Mouse (Mus musculus): Measurements from ENCODE around the gene Aurkb. TPM values are rescaled to one million over a fixed set of nuclear protein-coding genes. Genes with fewer than 3 reads are reported as not detected.
A peak's percentile ranks its signal among the peaks of the same experiment; 100 is the strongest.
"Not testable (repeated sequence)": the region's sequence is repeated elsewhere in the genome, so short reads cannot be mapped to it uniquely, and the experiment has no call there.

Gene Aurkb
- total RNA-seq (2014; rRNA removed) (8.5 and 12.5 TPM in 2 replicates), polyA plus RNA-seq (2015; fragmentation: Nextera tagmentation; extraction: Ambion mirVana) (11.5 and 13.9 TPM in 2 replicates)

GRCm38 (mm10) chr11:69045531-69046394, at the start of gene Aurkb:
TSS of gene Aurkb (plus strand) at chr11:69045647.
- H3K4me2 ChIP-seq (ENCODE audit: low read depth): peak within 1 kb of the TSS; percentile 100
- no peaks in the 10 kb centered on the region for H3K27me3 ChIP-seq (ENCODE audit: insufficient read depth, low read length)
- H3K27ac ChIP-seq (ENCODE audit: low read depth, low read length): peak within 1 kb of the TSS; percentile 45; the same call in 1 of the 2 replicates
- DNase-seq (peak; percentile 92), ATAC-seq (peak; percentile 85)
- peaks cover 9% of the 10 kb centered on the region; the same call in 1 of the 2 replicates for H3K4me1 ChIP-seq (ENCODE audit: insufficient read depth)
- H3K9ac ChIP-seq: peak within 1 kb of the TSS; percentile 39
- no peaks in the 10 kb centered on the region for H3K36me3 ChIP-seq (ENCODE audit: insufficient read depth)
- no peaks in the 10 kb centered on the region for H3K9me3 ChIP-seq (ENCODE audit: low read length)
- TF ChIP-seq CTCF (IDR thresholded peaks at IDR 0.05; ENCODE audit: low read depth): no peak
- 4% methylated on average over 53 of the region's 54 CpGs for WGBS
- peak within 1 kb of the TSS; percentile 59 for H3K4me3 ChIP-seq (ENCODE audit: low read depth, low read length)

- H3K27me3 ChIP-seq (ENCODE audit: insufficient read depth, low read length): no peaks in the 10 kb centered on the region
- 96% methylated on average over 4 of the region's 4 CpGs for WGBS
- H3K4me1 ChIP-seq (ENCODE audit: insufficient read depth): no peaks in the 10 kb centered on the region
- no peak for TF ChIP-seq CTCF (IDR thresholded peaks at IDR 0.05; ENCODE audit: low read depth)
- H3K27ac ChIP-seq (ENCODE audit: low read depth, low read length): no peak overlapping the region
- no peaks in the 10 kb centered on the region for H3K9me3 ChIP-seq (ENCODE audit: low read length)
- H3K4me2 ChIP-seq (ENCODE audit: low read depth): no peak overlapping the region
- ATAC-seq (no peak), DNase-seq (no peak)
- H3K4me3 ChIP-seq (ENCODE audit: low read depth, low read length): no peak overlapping the region
- no peak overlapping the region for H3K9ac ChIP-seq
- H3K36me3 ChIP-seq (ENCODE audit: insufficient read depth): peaks cover 92% of the 10 kb centered on the region
Observed at GRCm38 (mm10) chr11:68997080-68997479, 48.4 kb upstream of the Aurkb start.

GRCm38 (mm10) chr11:69002782-69003181, 42.7 kb upstream of the Aurkb start:
- WGBS: 95% methylated on average over 4 of the region's 4 CpGs
- not testable (repeated sequence) for H3K27ac ChIP-seq (ENCODE audit: low read depth, low read length); ATAC-seq; DNase-seq; H3K4me2 ChIP-seq (ENCODE audit: low read depth); H3K4me1 ChIP-seq (ENCODE audit: insufficient read depth); H3K9ac ChIP-seq; H3K9me3 ChIP-seq (ENCODE audit: low read length); H3K27me3 ChIP-seq (ENCODE audit: insufficient read depth, low read length); H3K4me3 ChIP-seq (ENCODE audit: low read depth, low read length)
- peaks cover 52% of the 10 kb centered on the region for H3K36me3 ChIP-seq (ENCODE audit: insufficient read depth)

DNA sequence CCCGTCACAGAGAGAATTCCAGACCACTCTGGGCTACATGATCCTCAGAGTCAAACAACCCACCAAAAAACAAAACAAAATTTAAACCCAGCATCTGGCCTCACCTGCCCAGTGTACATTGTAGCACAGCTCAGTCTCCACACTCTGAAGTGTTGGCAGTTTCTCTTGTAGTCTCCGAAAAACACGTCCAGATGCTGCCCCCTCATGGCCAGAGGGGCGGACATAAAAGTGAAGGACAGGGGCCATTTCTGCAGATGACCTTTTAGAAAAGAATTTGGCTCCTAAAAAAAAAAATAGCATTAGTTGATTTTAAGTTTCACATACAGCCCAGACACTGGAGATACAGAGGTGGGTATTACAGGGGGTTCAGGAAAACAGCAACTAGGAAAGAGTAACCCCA, 41.9 kb upstream of the Aurkb start:
- Histone ChIP-seq H3K4me2 (ENCODE audit: low read depth) (no peak overlapping the region), H3K4me3 (ENCODE audit: low read depth, low read length) (no peak overlapping the region), H3K27me3 (ENCODE audit: insufficient read depth, low read length) (no peaks in the 10 kb centered on the region), H3K4me1 (ENCODE audit: insufficient read depth) (peaks cover 4% of the 10 kb centered on the region; the same call in 1 of the 2 replicates), H3K36me3 (ENCODE audit: insufficient read depth) (peaks cover 46% of the 10 kb centered on the region), H3K9ac (no peak overlapping the region), H3K27ac (ENCODE audit: low read depth, low read length) (no peak overlapping the region), H3K9me3 (ENCODE audit: low read length) (no peaks in the 10 kb centered on the region)
- 63% methylated on average over 4 of the region's 4 CpGs for WGBS
- ATAC-seq: no peak
- DNase-seq: no peak
- TF ChIP-seq CTCF (IDR thresholded peaks at IDR 0.05; ENCODE audit: low read depth): no peak; the same call in 1 of the 2 replicates

- 91% methylated on average over 7 of the region's 7 CpGs for WGBS
- H3K27me3 ChIP-seq (ENCODE audit: insufficient read depth, low read length): no peaks in the 10 kb centered on the region
- no peak overlapping the region for H3K9ac ChIP-seq
- peaks cover 4% of the 10 kb centered on the region; the same call in 1 of the 2 replicates for H3K4me1 ChIP-seq (ENCODE audit: insufficient read depth)
- DNase-seq (no peak), ATAC-seq (no peak)
- no peaks in the 10 kb centered on the region for H3K9me3 ChIP-seq (ENCODE audit: low read length)
- no peak overlapping the region for H3K27ac ChIP-seq (ENCODE audit: low read depth, low read length)
- H3K4me3 ChIP-seq (ENCODE audit: low read depth, low read length): no peak overlapping the region
- TF ChIP-seq CTCF (IDR thresholded peaks at IDR 0.05; ENCODE audit: low read depth): no peak
- peaks cover 31% of the 10 kb centered on the region for H3K36me3 ChIP-seq (ENCODE audit: insufficient read depth)
- no peak overlapping the region for H3K4me2 ChIP-seq (ENCODE audit: low read depth)
Observed at GRCm38 (mm10) chr11:69005193-69005592, 40.3 kb upstream of the Aurkb start.

GRCm38 (mm10) chr11:69006575-69006974, 38.9 kb upstream of the Aurkb start:
- peaks cover 17% of the 10 kb centered on the region for H3K36me3 ChIP-seq (ENCODE audit: insufficient read depth)
- H3K9ac ChIP-seq: not testable (repeated sequence)

More at GRCm38 (mm10) chr11:69006575-69006974, 38.9 kb upstream of the Aurkb start:
- DNase-seq; H3K27me3 ChIP-seq (ENCODE audit: insufficient read depth, low read length); H3K27ac ChIP-seq (ENCODE audit: low read depth, low read length); H3K4me2 ChIP-seq (ENCODE audit: low read depth); H3K4me1 ChIP-seq (ENCODE audit: insufficient read depth); ATAC-seq; H3K4me3 ChIP-seq (ENCODE audit: low read depth, low read length); H3K9me3 ChIP-seq (ENCODE audit: low read length): not testable (repeated sequence)

All from forebrain, postnatal 0 days (tissue).